Mouse (Mus musculus) lung, postnatal 10 days (tissue): ENCODE data around the gene Rras.

Experiments
- DNase-seq: peaks from one replicate; pipeline ENCODE4 v3.0.0; 2021

Rras gene

GRCm38 (mm10) chr7:45028351-45028750 is 10.6 kb downstream of the Rras start:
- no peak for DNase-seq

GRCm38 (mm10) chr7:45029995-45030394 is 12.2 kb downstream of the Rras start:
- DNase-seq = no peak

- no peak for DNase-seq
Observed at GRCm38 (mm10) chr7:45030857-45031256, 13.1 kb downstream of the Rras start.

GRCm38 (mm10) chr7:45033722-45034359 is 16.1 kb downstream of the Rras start:
- DNase-seq = no peak

GRCm38 (mm10) chr7:45035631-45036030 is 17.9 kb downstream of the Rras start:
- no peak for DNase-seq

GRCm38 (mm10) chr7:45036702-45037101 is 18.9 kb downstream of the Rras start:
- DNase-seq = no peak

GRCm38 (mm10) chr7:45037720-45038361 is 20.1 kb downstream of the Rras start:
- DNase-seq = peak; percentile 84

- DNase-seq = no peak
Observed at GRCm38 (mm10) chr7:45038411-45038810, 20.6 kb downstream of the Rras start.

- no peak for DNase-seq
Observed at GRCm38 (mm10) chr7:45040851-45041250, 23.1 kb downstream of the Rras start.

- no peak for DNase-seq
Observed at GRCm38 (mm10) chr7:45043307-45043706, 25.5 kb downstream of the Rras start.

- no peak for DNase-seq
Observed at GRCm38 (mm10) chr7:45045741-45046140, 28.0 kb downstream of the Rras start.

GRCm38 (mm10) chr7:45046853-45047350 is 29.1 kb downstream of the Rras start:
- no peak for DNase-seq

GRCm38 (mm10) chr7:45047491-45047890 is 29.7 kb downstream of the Rras start:
- no peak for DNase-seq

- DNase-seq = peak; percentile 7
Observed at GRCm38 (mm10) chr7:45048001-45048890, 30.5 kb downstream of the Rras start.

- DNase-seq = no peak
Observed at GRCm38 (mm10) chr7:45048923-45049657, 31.3 kb downstream of the Rras start.

GRCm38 (mm10) chr7:45050945-45051600 is 33.3 kb downstream of the Rras start:
- peak; percentile 88 for DNase-seq

GRCm38 (mm10) chr7:45051601-45051974 is 33.8 kb downstream of the Rras start:
- DNase-seq = no peak

- peak; percentile 50 for DNase-seq
Observed at GRCm38 (mm10) chr7:45052181-45052861, 34.6 kb downstream of the Rras start.

- no peak for DNase-seq
Observed at GRCm38 (mm10) chr7:45052862-45053116, 35.0 kb downstream of the Rras start, which contains the start of gene Prr12. Prr12 (minus strand) TSS chr7:45052881.

- peak; percentile 81 for DNase-seq
Observed at GRCm38 (mm10) chr7:45053117-45053930, 35.6 kb downstream of the Rras start.

GRCm38 (mm10) chr7:45053931-45054510 is 36.3 kb downstream of the Rras start:
- DNase-seq = peak; percentile 99
